Mouse (Mus musculus) mouse trophoblast stem cell (cell line): ENCODE measurements at regions not wholly inside any gene's neighbourhood (a gene's known extent, or its start where the extent isn't known, plus 50 kb on each side); places are given as distances from the start of the nearest gene placed in this dataset.

ENCODE experiments used
- in situ Hi-C, 2 experiments: fragments of 300-500 bp; cut with MseI, MboI; formaldehyde crosslinking; loops; 2 replicates in 1 of 2; 3 replicates in 1 of 2; pipeline ENCODE4 v1.15.1; 2025

- in situ Hi-C loops, result no loop called here
Observed at GRCm38 (mm10) chr3:51135581-51135980, 88.7 kb upstream of the Noct start.

DNA sequence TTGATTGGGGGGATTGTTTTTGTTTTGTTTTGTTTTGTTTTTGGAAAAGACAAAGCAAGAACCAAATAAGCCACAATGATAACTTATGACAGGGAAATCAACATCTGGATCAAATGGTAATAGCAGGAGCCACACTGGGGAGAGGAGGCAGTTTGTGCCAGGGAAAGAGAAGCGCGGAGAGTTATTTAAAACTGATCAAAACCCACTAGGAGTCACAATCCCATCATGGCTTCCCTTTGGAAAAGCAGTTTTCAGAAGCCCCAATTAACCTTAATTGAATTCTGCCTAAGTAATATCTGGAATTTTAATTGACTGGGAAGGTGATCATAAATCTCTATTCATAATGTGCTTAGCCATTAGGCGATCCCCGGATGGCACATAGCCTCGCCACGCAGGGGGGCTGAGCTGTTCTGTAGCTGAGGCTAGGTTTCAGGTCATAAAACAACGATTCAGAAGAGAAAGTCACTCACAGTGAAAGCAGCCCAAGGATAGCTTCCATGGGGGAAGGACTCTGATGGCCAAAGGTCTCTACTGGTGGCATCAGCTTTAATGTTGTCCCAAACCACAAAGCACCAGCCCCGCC lies 86.4 kb upstream of the Noct start:
- in situ Hi-C loops, result no loop called here

DNA sequence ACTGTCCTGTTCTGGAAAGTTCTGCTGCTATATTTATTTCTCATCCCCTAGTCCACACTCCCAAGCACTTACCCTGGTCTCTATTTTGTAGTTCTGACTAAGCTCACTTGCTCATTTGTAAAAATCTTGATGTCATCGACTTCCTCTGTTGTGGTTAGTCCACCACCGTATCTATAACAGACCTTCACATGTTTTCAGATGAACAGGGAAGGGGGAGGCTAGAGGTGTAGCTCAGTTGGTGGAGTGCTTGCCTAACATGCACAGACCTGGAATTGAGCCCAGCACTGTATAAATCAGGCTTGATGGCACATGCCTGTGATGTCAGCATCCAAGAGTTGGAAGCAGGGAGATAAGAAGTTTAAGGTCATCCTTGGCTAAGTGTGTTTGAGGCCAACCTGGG lies 78.3 kb upstream of the Noct start:
- in situ Hi-C loops, result no loop called here

- in situ Hi-C loops, result no loop called here
Observed at GRCm38 (mm10) chr3:51150012-51150411, 74.2 kb upstream of the Noct start.

GRCm38 (mm10) chr3:51151104-51151503 lies 73.1 kb upstream of the Noct start:
- in situ Hi-C loops, result no loop called here

- in situ Hi-C loops, result no loop called here
Observed at GRCm38 (mm10) chr3:51155621-51156020, 68.6 kb upstream of the Noct start.

- in situ Hi-C loops, result no loop called here
Observed at GRCm38 (mm10) chr3:51156386-51157290, 67.6 kb upstream of the Noct start.

DNA sequence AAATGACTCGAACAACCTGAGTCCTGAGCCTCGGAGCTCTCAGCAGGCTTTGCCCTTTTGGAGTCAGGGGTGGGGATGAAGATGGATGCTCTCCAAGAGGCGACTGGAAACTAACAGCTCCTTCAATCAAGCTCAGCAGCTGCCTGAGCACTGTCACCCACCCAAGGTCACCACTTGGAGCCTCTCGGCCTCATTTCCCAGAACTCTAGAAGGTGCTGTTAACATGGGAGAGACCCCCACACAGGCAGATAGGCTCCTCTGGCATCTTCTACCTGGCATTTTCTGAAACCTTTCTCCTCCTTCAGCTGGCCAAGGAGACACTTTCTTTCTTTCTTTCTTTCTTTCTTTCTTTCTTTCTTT lies 67.0 kb upstream of the Noct start:
- in situ Hi-C loops, result no loop called here

DNA sequence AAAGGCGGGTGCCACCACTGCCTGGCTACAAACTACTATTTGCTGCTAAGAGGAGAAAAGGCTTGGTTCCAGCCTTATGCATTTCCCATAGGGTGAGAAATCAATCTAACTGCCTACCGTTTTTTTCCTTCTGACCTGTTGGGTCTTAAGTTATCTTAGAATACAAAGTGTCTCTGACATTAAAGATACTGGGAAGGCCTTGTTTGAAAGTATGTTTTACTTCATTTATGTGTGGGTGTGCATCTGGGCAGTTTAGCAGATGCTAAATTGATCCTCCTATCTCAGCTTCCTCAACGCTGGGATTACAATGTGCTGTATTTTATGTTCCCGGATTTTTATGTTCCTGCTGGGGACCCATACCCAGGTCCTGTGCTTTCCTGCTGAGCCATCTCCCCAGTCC lies 65.8 kb upstream of the Noct start:
- in situ Hi-C loops, result no loop called here

DNA sequence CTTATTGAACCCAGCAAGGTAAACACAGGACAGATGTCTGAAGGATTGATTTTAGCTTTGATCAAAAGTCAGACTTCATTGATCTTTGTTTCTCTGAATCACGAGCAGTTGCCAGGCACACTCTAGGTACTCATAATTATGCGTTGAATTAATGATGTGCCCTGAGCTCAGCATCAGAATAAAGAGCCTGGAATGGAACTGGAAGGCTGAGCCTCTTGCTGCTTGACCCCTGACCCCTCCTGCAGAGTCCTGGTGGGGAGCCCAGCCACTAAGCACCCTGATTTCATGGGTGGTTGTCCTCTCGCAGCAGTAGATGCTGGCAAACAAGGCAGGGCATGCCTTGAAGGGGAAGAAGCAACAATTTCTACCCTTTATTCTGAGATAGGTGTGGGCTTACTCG lies 64.9 kb upstream of the Noct start:
- in situ Hi-C loops, result no loop called here

DNA sequence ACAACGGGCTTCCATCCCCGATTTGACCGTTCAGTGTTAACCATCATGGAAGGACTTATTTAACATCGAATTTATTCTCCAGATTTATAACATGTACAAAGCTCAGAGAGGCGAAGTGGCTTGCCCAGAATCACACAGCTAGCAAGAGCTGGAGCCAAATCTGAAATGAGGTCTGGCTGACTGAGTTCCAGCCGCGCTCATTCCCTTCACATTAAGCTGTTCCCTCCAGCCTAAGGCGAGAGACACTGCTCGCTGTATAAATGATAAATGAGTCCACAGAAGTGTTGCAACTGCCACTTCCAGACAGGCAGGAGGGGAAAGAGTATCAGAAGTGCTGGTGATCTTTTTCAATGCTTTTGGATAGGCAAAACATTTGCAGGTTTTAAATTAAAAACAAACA lies 64.4 kb upstream of the Noct start:
- in situ Hi-C loops, result no loop called here

DNA sequence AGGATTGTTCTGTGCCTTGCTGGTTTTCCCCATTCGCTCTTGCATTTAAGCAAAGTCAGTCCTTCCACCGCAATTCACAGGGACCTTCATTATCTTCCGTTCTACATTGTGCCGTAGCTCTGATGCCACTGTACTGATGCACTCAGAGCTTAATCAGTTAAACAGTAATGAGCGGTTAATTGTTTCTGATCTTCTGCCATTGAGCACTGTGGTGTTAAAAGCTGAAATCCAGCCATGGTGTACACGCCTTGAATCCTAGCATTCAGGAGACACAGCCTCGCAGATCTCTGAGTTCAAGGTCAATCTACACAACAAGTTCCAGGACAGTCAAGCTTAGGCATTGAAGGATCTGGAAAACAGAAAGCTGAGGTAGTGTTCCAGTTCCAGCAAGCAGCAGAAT lies 63.6 kb upstream of the Noct start:
- in situ Hi-C loops, result no loop called here

GRCm38 (mm10) chr3:51169150-51169925 lies 54.9 kb upstream of the Noct start:
- in situ Hi-C loops, result no loop called here

DNA sequence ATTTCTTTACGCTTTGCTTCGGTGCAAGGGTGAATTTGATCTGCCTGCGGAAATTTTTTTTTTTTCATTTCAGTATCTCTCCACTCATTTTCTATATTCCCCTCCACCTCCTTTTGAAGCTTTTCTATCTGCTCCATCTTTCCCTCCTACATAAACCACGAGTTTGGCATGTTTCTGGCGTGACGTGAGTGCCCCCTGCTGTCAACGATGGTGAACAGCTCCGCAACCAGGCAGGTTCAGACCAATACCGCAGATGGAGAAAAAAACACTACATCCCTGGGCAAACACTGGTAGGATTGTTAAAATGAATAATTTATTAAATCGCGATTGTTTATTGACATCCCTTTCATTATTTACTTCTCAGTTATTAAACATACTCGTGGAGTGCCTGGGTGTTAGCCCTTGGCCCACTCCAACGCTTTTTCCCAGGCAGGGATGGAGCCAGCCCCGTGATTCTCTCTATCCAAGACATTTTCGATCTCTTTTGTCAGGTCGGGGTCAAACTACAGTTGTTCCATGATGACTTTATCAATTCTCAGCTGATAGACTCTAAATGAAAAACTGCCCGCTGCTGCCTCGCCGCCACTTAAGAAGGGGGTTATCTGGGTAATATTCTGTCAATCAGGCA lies 53.9 kb upstream of the Noct start:
- in situ Hi-C loops, result no loop called here
